Comparison of ENCODE assay signal across 40 mouse cellular contexts in the genomic region with DNA sequence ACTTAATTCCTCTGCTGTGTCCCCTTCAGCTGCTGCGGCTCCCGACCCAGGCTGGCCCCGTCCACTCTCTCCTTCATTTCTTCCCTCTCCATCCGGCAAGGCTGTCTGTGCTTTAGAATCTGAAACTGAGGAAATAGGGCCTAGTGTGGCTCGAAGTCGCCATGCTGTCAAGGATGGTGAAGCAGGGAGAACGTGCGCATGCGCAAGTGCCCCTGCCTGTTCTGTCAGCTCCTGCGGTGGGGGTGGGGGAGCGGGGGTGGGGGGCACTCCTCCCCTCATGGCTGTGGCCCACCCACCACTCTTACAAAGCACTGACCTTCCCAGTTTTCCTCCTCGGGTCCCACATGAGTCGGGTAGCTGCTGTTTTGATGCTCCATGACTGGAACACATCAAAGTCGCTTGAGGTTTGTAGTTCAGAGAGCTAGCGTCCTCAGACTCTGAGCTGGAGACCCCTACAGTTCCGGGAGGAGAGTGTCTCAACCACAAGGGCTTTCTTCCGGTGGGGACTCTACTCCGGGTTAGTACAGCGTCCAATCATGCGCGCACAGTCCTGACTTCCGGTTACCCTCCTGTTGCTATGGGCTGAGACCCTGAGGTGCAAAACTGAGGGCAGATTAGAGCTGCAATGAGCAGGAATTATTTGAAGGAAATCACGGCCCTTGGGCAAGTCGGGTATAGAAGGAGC. TPM values are rescaled to one million over a fixed set of nuclear protein-coding genes. Genes with fewer than 3 reads are reported as not detected.
"Had no signal": no experiment of that assay in that cellular context is flagged by ENCODE, and none has a peak within 500 bp of the region (broad histone marks: within the 10 kb centered on the region; RNA-seq: fewer than 3 reads in every experiment).

No protein-coding gene starts in this region.

- H3K9ac ChIP-seq: heart, embryonic 12.5 days; hindbrain, embryonic 12.5 days; hindbrain, embryonic 14.5 days; intestine, embryonic 15.5 days; limb, embryonic 12.5 days; liver, embryonic 13.5 days had no signal

- H3K9me3 ChIP-seq: heart, embryonic 10.5 days; heart, embryonic 12.5 days; intestine, embryonic 15.5 days; limb, embryonic 12.5 days had no signal

- DNase-seq: gastrocnemius, postnatal 14 days; heart, adult 18-20 months; heart, postnatal 10 days; heart, postnatal 4 days; kidney, adult 18-20 months; kidney, adult 8-10 months; kidney, postnatal 10 days; kidney, postnatal 25 days; kidney, postnatal 4 days; liver; liver, embryonic 13.5 days had no signal

- H3K4me3 ChIP-seq: heart, embryonic 10.5 days; heart, embryonic 12.5 days; hindbrain, embryonic 10.5 days; hindbrain, embryonic 12.5 days; intestine, embryonic 15.5 days; layer of hippocampus, adult 2 months; left cerebral cortex, adult 2 months; limb, embryonic 10.5 days; limb, embryonic 12.5 days; liver, embryonic 13.5 days had no signal

- H3K36me3 ChIP-seq: heart, embryonic 10.5 days; heart, embryonic 12.5 days; hindbrain, embryonic 10.5 days; hindbrain, embryonic 12.5 days; intestine, embryonic 15.5 days; limb, embryonic 10.5 days; limb, embryonic 12.5 days; liver, embryonic 13.5 days had no signal

- ATAC-seq: hindbrain, embryonic 16.5 days; inflammation-experienced regulatory T-cells, adult 6 months; intestine, embryonic 15.5 days; intestine, postnatal 0 days had no signal

- H3K27ac ChIP-seq: heart, embryonic 10.5 days; hindbrain, embryonic 10.5 days; hindbrain, embryonic 12.5 days; hindbrain, embryonic 14.5 days; intestine, embryonic 15.5 days; layer of hippocampus, adult 2 months; left cerebral cortex, adult 2 months; limb, embryonic 10.5 days; limb, embryonic 12.5 days; liver, embryonic 13.5 days had no signal

- H3K4me1 ChIP-seq: heart, embryonic 10.5 days; heart, embryonic 12.5 days; hindbrain, embryonic 10.5 days; hindbrain, embryonic 12.5 days; intestine, embryonic 15.5 days; limb, embryonic 10.5 days; limb, embryonic 12.5 days; liver, embryonic 13.5 days had no signal

- H3K27me3 ChIP-seq: heart, embryonic 12.5 days; hindbrain, embryonic 12.5 days; intestine, embryonic 15.5 days; limb, embryonic 12.5 days; liver, embryonic 13.5 days had no signal

RNA-seq across cellular contexts. Expression of a gene that starts 10.1 kb away (rescaled TPM):
- total RNA-seq: gastrocnemius, adult 18-20 months; gastrocnemius, adult 8-10 months; gastrocnemius, postnatal 14 days; gastrocnemius, postnatal 4 days; granulocyte monocyte progenitor cell, adult 5-6 weeks; heart, postnatal 10 days; heart, postnatal 25 days; heart, postnatal 4 days; layer of hippocampus, adult 2 months; layer of hippocampus, postnatal 10 days; layer of hippocampus, postnatal 25 days; left cerebral cortex, adult 2 months; left cerebral cortex, postnatal 14 days; left cerebral cortex, postnatal 36 days had no signal
- polyA plus RNA-seq: heart, embryonic 10.5 days; heart, embryonic 12.5 days; heart, embryonic 14.5 days; heart, embryonic 16.5 days; hindbrain, embryonic 10.5 days; hindbrain, embryonic 12.5 days; hindbrain, embryonic 14.5 days; hindbrain, embryonic 16.5 days; inflammation-experienced regulatory T-cells, adult 6 months; intestine, embryonic 15.5 days; intestine, postnatal 0 days; kidney, embryonic 14.5 days; kidney, embryonic 16.5 days; limb, embryonic 10.5 days; limb, embryonic 12.5 days; limb, embryonic 14.5 days; liver, embryonic 11.5 days; liver, embryonic 13.5 days had no signal

RNA-seq across cellular contexts. Expression of a gene that starts 14.6 kb away (rescaled TPM):
- total RNA-seq: gastrocnemius, adult 18-20 months; gastrocnemius, adult 8-10 months; gastrocnemius, postnatal 14 days; granulocyte monocyte progenitor cell, adult 5-6 weeks; heart, adult 18-20 months; heart, adult 8-10 months; heart, postnatal 10 days; heart, postnatal 25 days; heart, postnatal 4 days; layer of hippocampus, adult 2 months; layer of hippocampus, postnatal 10 days; layer of hippocampus, postnatal 25 days; left cerebral cortex, adult 2 months; left cerebral cortex, postnatal 14 days; left cerebral cortex, postnatal 36 days had no signal
- polyA plus RNA-seq: heart, embryonic 10.5 days; heart, embryonic 12.5 days; heart, embryonic 14.5 days; heart, embryonic 16.5 days; hindbrain, embryonic 10.5 days; hindbrain, embryonic 12.5 days; hindbrain, embryonic 14.5 days; hindbrain, embryonic 16.5 days; inflammation-experienced regulatory T-cells, adult 6 months; intestine, embryonic 15.5 days; intestine, postnatal 0 days; kidney, embryonic 14.5 days; kidney, embryonic 16.5 days; limb, embryonic 10.5 days; limb, embryonic 12.5 days; limb, embryonic 14.5 days; liver, embryonic 11.5 days; liver, embryonic 13.5 days had no signal

RNA-seq across cellular contexts. Expression of a gene that starts 32.0 kb away (rescaled TPM):
- total RNA-seq: gastrocnemius, adult 18-20 months; gastrocnemius, adult 8-10 months; gastrocnemius, postnatal 14 days; gastrocnemius, postnatal 4 days; granulocyte monocyte progenitor cell, adult 5-6 weeks; heart, adult 18-20 months; heart, adult 8-10 months; heart, postnatal 10 days; heart, postnatal 25 days; heart, postnatal 4 days; layer of hippocampus, adult 2 months; layer of hippocampus, postnatal 10 days; layer of hippocampus, postnatal 25 days; left cerebral cortex, adult 2 months; left cerebral cortex, postnatal 14 days; left cerebral cortex, postnatal 36 days had no signal
- polyA plus RNA-seq: heart, embryonic 10.5 days; heart, embryonic 12.5 days; heart, embryonic 14.5 days; heart, embryonic 16.5 days; hindbrain, embryonic 10.5 days; hindbrain, embryonic 12.5 days; hindbrain, embryonic 14.5 days; hindbrain, embryonic 16.5 days; inflammation-experienced regulatory T-cells, adult 6 months; intestine, embryonic 15.5 days; intestine, postnatal 0 days; kidney, embryonic 14.5 days; kidney, embryonic 16.5 days; limb, embryonic 10.5 days; limb, embryonic 12.5 days; limb, embryonic 14.5 days; liver, embryonic 11.5 days; liver, embryonic 13.5 days had no signal

RNA-seq across cellular contexts. Expression of a gene that starts 39.9 kb away (rescaled TPM):
- total RNA-seq: gastrocnemius, adult 18-20 months; gastrocnemius, adult 8-10 months; gastrocnemius, postnatal 14 days; gastrocnemius, postnatal 4 days; granulocyte monocyte progenitor cell, adult 5-6 weeks; heart, adult 18-20 months; heart, adult 8-10 months; heart, postnatal 10 days; heart, postnatal 25 days; heart, postnatal 4 days; layer of hippocampus, adult 2 months; layer of hippocampus, postnatal 10 days; layer of hippocampus, postnatal 25 days; left cerebral cortex, adult 2 months; left cerebral cortex, postnatal 14 days; left cerebral cortex, postnatal 36 days had no signal
- polyA plus RNA-seq: heart, embryonic 10.5 days; heart, embryonic 12.5 days; heart, embryonic 14.5 days; heart, embryonic 16.5 days; hindbrain, embryonic 10.5 days; hindbrain, embryonic 12.5 days; hindbrain, embryonic 14.5 days; hindbrain, embryonic 16.5 days; inflammation-experienced regulatory T-cells, adult 6 months; intestine, embryonic 15.5 days; intestine, postnatal 0 days; kidney, embryonic 14.5 days; kidney, embryonic 16.5 days; limb, embryonic 10.5 days; limb, embryonic 12.5 days; limb, embryonic 14.5 days; liver, embryonic 11.5 days; liver, embryonic 13.5 days had no signal

RNA-seq across cellular contexts. Expression of a gene that starts 54.8 kb away (rescaled TPM):
- total RNA-seq: gastrocnemius, adult 18-20 months; gastrocnemius, adult 8-10 months; gastrocnemius, postnatal 14 days; gastrocnemius, postnatal 4 days; granulocyte monocyte progenitor cell, adult 5-6 weeks; heart, adult 18-20 months; heart, adult 8-10 months; heart, postnatal 10 days; heart, postnatal 25 days; heart, postnatal 4 days; layer of hippocampus, adult 2 months; layer of hippocampus, postnatal 10 days; layer of hippocampus, postnatal 25 days; left cerebral cortex, adult 2 months; left cerebral cortex, postnatal 14 days; left cerebral cortex, postnatal 36 days had no signal
- polyA plus RNA-seq: heart, embryonic 10.5 days; heart, embryonic 12.5 days; heart, embryonic 14.5 days; heart, embryonic 16.5 days; hindbrain, embryonic 10.5 days; hindbrain, embryonic 12.5 days; hindbrain, embryonic 14.5 days; hindbrain, embryonic 16.5 days; inflammation-experienced regulatory T-cells, adult 6 months; intestine, embryonic 15.5 days; intestine, postnatal 0 days; kidney, embryonic 14.5 days; kidney, embryonic 16.5 days; limb, embryonic 10.5 days; limb, embryonic 12.5 days; limb, embryonic 14.5 days; liver, embryonic 11.5 days; liver, embryonic 13.5 days had no signal
